Mouse (Mus musculus) testis, adult 2 months (tissue): Measurements from ENCODE around the gene Nuf2. TPM values are rescaled to one million over a fixed set of nuclear protein-coding genes. Genes with fewer than 3 reads are reported as not detected.

Experiments used
- H3K27ac ChIP-seq: fragments of 200-500 bp; 2 replicates; pipeline ENCODE4 v1.5.1; 2012; ENCODE audit warnings: low read depth, low read length; ENCODE audit not compliant: control insufficient read depth, insufficient read depth
- H3K27me3 ChIP-seq: fragments of 200-500 bp; 2 replicates; pipeline ENCODE4 v1.6.1; 2012; ENCODE audit warnings: mild to moderate bottlenecking, low read length, moderate library complexity; ENCODE audit not compliant: control insufficient read depth, insufficient read depth
- H3K36me3 ChIP-seq: fragments of 200-500 bp; 2 replicates; pipeline ENCODE4 v1.6.1; 2012; ENCODE audit warnings: mild to moderate bottlenecking, low read length; ENCODE audit not compliant: control insufficient read depth, insufficient read depth
- H3K4me1 ChIP-seq: fragments of 200-500 bp; 2 replicates; pipeline ENCODE4 v1.6.1; 2012; ENCODE audit warnings: low read length; ENCODE audit not compliant: control insufficient read depth, insufficient read depth
- H3K4me3 ChIP-seq: fragments of 200-500 bp; 2 replicates; pipeline ENCODE4 v1.5.1; 2012; ENCODE audit warnings: low read depth, mild to moderate bottlenecking, low read length, moderate library complexity, mixed read lengths; ENCODE audit not compliant: control insufficient read depth
- CTCF ChIP-seq: fragments of 200-500 bp; IDR thresholded peaks from 2 replicates; pipeline ENCODE4 v1.5.1; 2012; ENCODE audit warnings: low read depth, mild to moderate bottlenecking, inconsistent platforms, low read length, moderate library complexity; ENCODE audit not compliant: control insufficient read depth, insufficient read depth, insufficient replicate concordance
- POLR2A ChIP-seq: fragments of 200-500 bp; IDR thresholded peaks from 2 replicates; pipeline ENCODE4 v1.6.1; 2012; ENCODE audit warnings: low read depth, mild to moderate bottlenecking, inconsistent platforms, low read length, moderate library complexity; ENCODE audit not compliant: control insufficient read depth
- polyA plus RNA-seq: library from polyadenylated mRNA; depleted of rRNA; stranded (reverse); fragments of >200 nt; gene quantifications from 2 replicates; pipeline ENCODE4 v1.2.3, GENCODE M21; 2012

The Nuf2 gene
- polyA plus RNA-seq, 1 experiment = 18.3 TPM

GRCm38 (mm10) chr1:169502876-169503275, 28.4 kb downstream of the Nuf2 start:
- TF ChIP-seq CTCF (no peak), POLR2A (no peak)
- H3K4me1 ChIP-seq = no peaks in the 10 kb centered on the region

GRCm38 (mm10) chr1:169495621-169496020, 35.6 kb downstream of the Nuf2 start:
- Histone ChIP-seq H3K4me1 (no peaks in the 10 kb centered on the region), H3K36me3 (no peaks in the 10 kb centered on the region; the same call in 1 of the 2 replicates), H3K4me3 (no peak overlapping the region), H3K27me3 (no peaks in the 10 kb centered on the region), H3K27ac (no peak overlapping the region)
- TF ChIP-seq CTCF = no peak
- no peak for TF ChIP-seq POLR2A

More at GRCm38 (mm10) chr1:169502876-169503275, 28.4 kb downstream of the Nuf2 start:
- Histone ChIP-seq H3K4me3 (no peak overlapping the region), H3K36me3 (peaks cover 3% of the 10 kb centered on the region), H3K27me3 (no peaks in the 10 kb centered on the region), H3K27ac (no peak overlapping the region)

GRCm38 (mm10) chr1:169491561-169491960, 39.7 kb downstream of the Nuf2 start:
- no peaks in the 10 kb centered on the region for H3K27me3 ChIP-seq
- H3K27ac ChIP-seq = no peak overlapping the region
- H3K4me1 ChIP-seq = no peaks in the 10 kb centered on the region
- TF ChIP-seq CTCF (no peak), POLR2A (no peak)
- H3K36me3 ChIP-seq = no peaks in the 10 kb centered on the region
- H3K4me3 ChIP-seq = no peak overlapping the region

GRCm38 (mm10) chr1:169485408-169485885, 45.8 kb downstream of the Nuf2 start:
- no peaks in the 10 kb centered on the region for H3K36me3 ChIP-seq

GRCm38 (mm10) chr1:169484565-169484964, 46.7 kb downstream of the Nuf2 start:
- no peak overlapping the region for H3K4me3 ChIP-seq
- no peaks in the 10 kb centered on the region for H3K27me3 ChIP-seq
- H3K27ac ChIP-seq = no peak overlapping the region
- H3K36me3 ChIP-seq = no peaks in the 10 kb centered on the region
- TF ChIP-seq POLR2A (no peak), CTCF (no peak)
- no peaks in the 10 kb centered on the region for H3K4me1 ChIP-seq

More at GRCm38 (mm10) chr1:169485408-169485885, 45.8 kb downstream of the Nuf2 start:
- Histone ChIP-seq H3K4me1 (no peaks in the 10 kb centered on the region), H3K27ac (no peak overlapping the region), H3K27me3 (no peaks in the 10 kb centered on the region), H3K4me3 (no peak overlapping the region)
- no peak for TF ChIP-seq POLR2A
- no peak for TF ChIP-seq CTCF

GRCm38 (mm10) chr1:169482596-169483335, 48.5 kb downstream of the Nuf2 start:
- TF ChIP-seq POLR2A (no peak), CTCF (no peak)
- no peak overlapping the region for H3K27ac ChIP-seq
- H3K27me3 ChIP-seq = no peaks in the 10 kb centered on the region
- H3K36me3 ChIP-seq = no peaks in the 10 kb centered on the region
- no peaks in the 10 kb centered on the region for H3K4me1 ChIP-seq
- no peak overlapping the region for H3K4me3 ChIP-seq

GRCm38 (mm10) chr1:169471185-169471584, 60.1 kb downstream of the Nuf2 start:
- no peaks in the 10 kb centered on the region for H3K27me3 ChIP-seq
- TF ChIP-seq CTCF (no peak), POLR2A (no peak)
- H3K4me3 ChIP-seq = no peak overlapping the region
- H3K4me1 ChIP-seq = no peaks in the 10 kb centered on the region
- no peaks in the 10 kb centered on the region for H3K36me3 ChIP-seq
- no peak overlapping the region for H3K27ac ChIP-seq

GRCm38 (mm10) chr1:169467791-169468190, 63.5 kb downstream of the Nuf2 start:
- no peak for TF ChIP-seq CTCF
- no peak for TF ChIP-seq POLR2A
- no peak overlapping the region for H3K4me3 ChIP-seq
- no peaks in the 10 kb centered on the region for H3K4me1 ChIP-seq
- no peak overlapping the region for H3K27ac ChIP-seq
- H3K27me3 ChIP-seq = no peaks in the 10 kb centered on the region
- no peaks in the 10 kb centered on the region for H3K36me3 ChIP-seq
